Mouse (Mus musculus): ENCODE measurements around the gene Ak1. TPM values are rescaled to one million over a fixed set of nuclear protein-coding genes. Genes with fewer than 3 reads are reported as not detected.

Ak1 gene
- polyA plus RNA-seq, 1 experiment from 2014 or later: 68.9 TPM

DNA sequence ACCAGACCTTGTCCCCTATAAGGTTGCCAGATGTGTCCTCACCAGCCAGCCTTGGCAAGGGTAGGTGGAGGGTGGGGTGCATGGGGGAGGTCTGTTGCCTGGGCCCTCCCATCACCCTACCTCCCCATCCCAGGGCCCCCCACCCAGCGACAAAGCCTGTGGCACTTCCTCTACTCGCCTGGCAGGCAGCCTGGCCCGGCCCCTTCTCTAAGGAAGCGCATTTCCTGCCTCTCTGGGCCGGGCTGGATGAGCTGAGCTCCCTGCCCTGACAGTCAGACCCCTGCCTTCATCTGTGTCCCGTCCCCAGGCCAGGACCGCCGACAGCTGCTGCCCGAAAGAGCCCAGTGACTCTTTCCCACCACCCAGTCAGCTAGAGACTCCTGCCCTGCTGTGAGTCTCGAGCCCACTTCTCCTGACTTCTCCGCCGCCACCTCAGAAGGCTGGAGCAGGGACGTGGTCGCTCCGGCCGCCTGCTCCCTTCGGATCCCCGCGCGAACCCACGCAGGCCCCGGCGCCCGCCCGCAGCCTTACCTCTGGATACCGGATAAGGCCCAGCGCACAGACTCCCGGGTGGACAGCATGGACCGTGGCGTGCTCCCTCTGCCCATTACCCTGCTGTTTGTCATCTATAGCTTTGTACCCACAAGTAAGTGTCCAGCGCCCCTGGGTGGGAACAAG, 25.0 kb downstream of the Ak1 start, which contains the start of gene Eng:
TSS of gene Eng (plus strand) at position 217 of the 678 bp plus-strand sequence.
- no peaks in the 10 kb centered on the region for H3K36me3 ChIP-seq
- peaks cover 13% of the 10 kb centered on the region for H3K4me1 ChIP-seq (replicated peaks)
- H3K9me3 ChIP-seq: no peaks in the 10 kb centered on the region
- peak within 1 kb of the TSS; percentile 35 for H3K9ac ChIP-seq
- peak within 1 kb of the TSS; percentile 18 for H3K4me3 ChIP-seq
- H3K27ac ChIP-seq: peak within 1 kb of the TSS; percentile 23; the same call in 1 of the 2 replicates
- H3K27me3 ChIP-seq: no peaks in the 10 kb centered on the region
- no peak for ATAC-seq (ENCODE audit: low FRiP score)
- H3K4me2 ChIP-seq: peak within 1 kb of the TSS; percentile 19; the same call in 1 of the 2 replicates
- WGBS: 55% methylated on average over 29 of the region's 31 CpGs

- H3K4me2 ChIP-seq: peak overlapping the region; percentile 19; the same call in 1 of the 2 replicates
Measured at GRCm38 (mm10) chr2:32647366-32647765, 25.8 kb downstream of the Ak1 start.

GRCm38 (mm10) chr2:32653764-32654163, 32.2 kb downstream of the Ak1 start:
- Histone ChIP-seq H3K36me3 (no peaks in the 10 kb centered on the region), H3K27me3 (no peaks in the 10 kb centered on the region), H3K4me2 (no peak overlapping the region), H3K27ac (peak overlapping the region; percentile 35; the same call in 1 of the 2 replicates), H3K4me1 (replicated peaks) (0 out of 2 replicates have a peak, but pooled peaks cover 9% of the 10 kb centered on the region), H3K4me3 (no peak overlapping the region), H3K9ac (no peak overlapping the region), H3K9me3 (no peaks in the 10 kb centered on the region)
- WGBS: 45% methylated on average over 7 of the region's 7 CpGs
- ATAC-seq (ENCODE audit: low FRiP score): no peak

More at GRCm38 (mm10) chr2:32647366-32647765, 25.8 kb downstream of the Ak1 start:
- H3K9ac ChIP-seq: peak overlapping the region; percentile 35; the same call in 1 of the 2 replicates
- no peak overlapping the region for H3K27ac ChIP-seq
- no peaks in the 10 kb centered on the region for H3K9me3 ChIP-seq
- no peaks in the 10 kb centered on the region for H3K27me3 ChIP-seq
- no peak for ATAC-seq (ENCODE audit: low FRiP score)
- H3K36me3 ChIP-seq: no peaks in the 10 kb centered on the region
- H3K4me3 ChIP-seq: peak overlapping the region; percentile 18
- H3K4me1 ChIP-seq (replicated peaks): peaks cover 13% of the 10 kb centered on the region
- WGBS: 88% methylated on average over 7 of the region's 7 CpGs

- Histone ChIP-seq H3K4me3 (no peak overlapping the region), H3K4me2 (no peak overlapping the region), H3K9ac (no peak overlapping the region), H3K27me3 (no peaks in the 10 kb centered on the region), H3K9me3 (no peaks in the 10 kb centered on the region), H3K4me1 (replicated peaks) (0 out of 2 replicates have a peak, but pooled peaks cover 9% of the 10 kb centered on the region), H3K36me3 (no peaks in the 10 kb centered on the region), H3K27ac (peak overlapping the region; percentile 27)
- 68% methylated on average over 14 of the region's 14 CpGs for WGBS
- no peak for ATAC-seq (ENCODE audit: low FRiP score)
Measured at GRCm38 (mm10) chr2:32654743-32655393, 33.3 kb downstream of the Ak1 start.

DNA sequence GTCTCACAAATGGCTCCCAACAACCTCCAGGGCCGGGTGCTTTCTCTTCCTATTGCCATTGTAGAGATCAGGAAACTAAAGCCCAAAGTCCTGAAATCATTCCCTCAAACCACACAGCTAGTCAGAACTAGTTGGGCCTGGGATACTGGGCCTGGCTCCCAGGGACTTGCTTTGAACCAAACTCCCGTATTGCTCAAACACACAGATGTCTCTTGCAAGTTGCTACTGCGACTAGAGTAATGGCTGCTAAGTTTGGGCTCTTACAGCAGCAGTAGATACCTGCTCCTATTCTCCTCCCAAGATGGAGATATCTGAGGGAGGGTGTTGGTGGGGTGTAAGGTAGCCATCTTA, 33.8 kb downstream of the Ak1 start:
- 88% methylated on average over 3 of the region's 3 CpGs for whole genome bisulfite sequencing
- no peak for ATAC-seq (ENCODE audit: low FRiP score)
- Histone ChIP-seq H3K36me3 (no peaks in the 10 kb centered on the region), H3K4me3 (no peak overlapping the region), H3K4me2 (no peak overlapping the region), H3K4me1 (replicated peaks) (0 out of 2 replicates have a peak, but pooled peaks cover 9% of the 10 kb centered on the region), H3K9ac (no peak overlapping the region), H3K27me3 (no peaks in the 10 kb centered on the region), H3K27ac (0 out of 2 replicates have a peak overlapping the region, but pooled peaks have one; percentile 40), H3K9me3 (no peaks in the 10 kb centered on the region)

GRCm38 (mm10) chr2:32655826-32656225, 34.3 kb downstream of the Ak1 start:
- no peaks in the 10 kb centered on the region for H3K36me3 ChIP-seq
- H3K9ac ChIP-seq: no peak overlapping the region
- no peaks in the 10 kb centered on the region for H3K9me3 ChIP-seq
- WGBS: 73% methylated on average over 12 of the region's 12 CpGs
- 0 out of 2 replicates have a peak, but pooled peaks cover 9% of the 10 kb centered on the region for H3K4me1 ChIP-seq (replicated peaks)
- no peaks in the 10 kb centered on the region for H3K27me3 ChIP-seq
- no peak for ATAC-seq (ENCODE audit: low FRiP score)
- H3K4me3 ChIP-seq: no peak overlapping the region
- H3K27ac ChIP-seq: 0 out of 2 replicates have a peak overlapping the region, but pooled peaks have one; percentile 40
- H3K4me2 ChIP-seq: no peak overlapping the region

- ATAC-seq (ENCODE audit: low FRiP score): no peak
- H3K36me3 ChIP-seq: no peaks in the 10 kb centered on the region
- no peak overlapping the region for H3K9ac ChIP-seq
- no peaks in the 10 kb centered on the region for H3K27me3 ChIP-seq
- no peak overlapping the region for H3K4me3 ChIP-seq
- WGBS: 88% methylated on average over 2 of the region's 2 CpGs
- no peaks in the 10 kb centered on the region for H3K9me3 ChIP-seq
- H3K4me1 ChIP-seq (replicated peaks): 0 out of 2 replicates have a peak, but pooled peaks cover 13% of the 10 kb centered on the region
- no peak overlapping the region for H3K27ac ChIP-seq
- H3K4me2 ChIP-seq: no peak overlapping the region
Measured at GRCm38 (mm10) chr2:32658873-32659272, 37.3 kb downstream of the Ak1 start.

GRCm38 (mm10) chr2:32661509-32662107, 40.0 kb downstream of the Ak1 start:
- no peak overlapping the region for H3K9ac ChIP-seq
- H3K4me2 ChIP-seq: no peak overlapping the region
- no peak for ATAC-seq (ENCODE audit: low FRiP score)
- peak overlapping the region; percentile 8; the same call in 1 of the 2 replicates for H3K27ac ChIP-seq
- no peaks in the 10 kb centered on the region for H3K36me3 ChIP-seq
- no peaks in the 10 kb centered on the region for H3K9me3 ChIP-seq
- 0 out of 2 replicates have a peak, but pooled peaks cover 4% of the 10 kb centered on the region for H3K4me1 ChIP-seq (replicated peaks)
- no peaks in the 10 kb centered on the region for H3K27me3 ChIP-seq
- WGBS: 68% methylated on average over 7 of the region's 7 CpGs
- H3K4me3 ChIP-seq: no peak overlapping the region

GRCm38 (mm10) chr2:32662291-32662690, 40.7 kb downstream of the Ak1 start:
- Histone ChIP-seq H3K27ac (no peak overlapping the region), H3K36me3 (no peaks in the 10 kb centered on the region), H3K4me2 (no peak overlapping the region), H3K9ac (no peak overlapping the region), H3K27me3 (no peaks in the 10 kb centered on the region), H3K9me3 (no peaks in the 10 kb centered on the region), H3K4me1 (replicated peaks) (0 out of 2 replicates have a peak, but pooled peaks cover 4% of the 10 kb centered on the region), H3K4me3 (no peak overlapping the region)
- no peak for ATAC-seq (ENCODE audit: low FRiP score)
- 61% methylated on average over 5 of the region's 5 CpGs for WGBS

DNA sequence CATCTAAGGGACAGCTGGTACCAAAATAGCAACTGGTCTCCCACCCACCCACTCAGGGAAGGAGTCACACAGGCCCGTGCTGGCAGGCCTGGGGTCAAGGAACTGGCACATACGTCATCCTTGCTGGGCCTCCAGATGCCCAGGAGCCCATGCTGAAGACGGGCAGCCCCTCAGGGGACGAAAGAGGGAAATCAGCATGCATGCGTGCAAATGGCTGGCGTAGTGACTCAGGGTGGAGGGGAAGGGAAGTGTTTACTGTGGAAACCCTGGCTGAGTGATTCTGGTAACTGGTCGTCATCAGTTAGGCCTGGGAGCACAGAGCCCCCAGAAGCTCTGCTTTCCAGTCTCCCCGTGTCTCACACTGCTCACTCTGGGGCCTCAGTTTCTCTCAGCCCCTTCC, 43.8 kb downstream of the Ak1 start:
- 55% methylated on average over 8 of the region's 8 CpGs for WGBS
- no peak overlapping the region for H3K9ac ChIP-seq
- H3K27ac ChIP-seq: peak overlapping the region; percentile 19; the same call in 1 of the 2 replicates
- no peaks in the 10 kb centered on the region for H3K9me3 ChIP-seq
- H3K36me3 ChIP-seq: no peaks in the 10 kb centered on the region
- ATAC-seq (ENCODE audit: low FRiP score): no peak
- no peak overlapping the region for H3K4me3 ChIP-seq
- no peak overlapping the region for H3K4me2 ChIP-seq
- H3K27me3 ChIP-seq: no peaks in the 10 kb centered on the region
- 0 out of 2 replicates have a peak, but pooled peaks cover 4% of the 10 kb centered on the region for H3K4me1 ChIP-seq (replicated peaks)

- Histone ChIP-seq H3K4me3 (no peak overlapping the region), H3K27ac (no peak overlapping the region), H3K4me1 (replicated peaks) (0 out of 2 replicates have a peak, but pooled peaks cover 4% of the 10 kb centered on the region), H3K27me3 (no peaks in the 10 kb centered on the region), H3K9me3 (no peaks in the 10 kb centered on the region), H3K36me3 (no peaks in the 10 kb centered on the region), H3K9ac (no peak overlapping the region), H3K4me2 (no peak overlapping the region)
- WGBS: 84% methylated on average over 6 of the region's 6 CpGs
- no peak for ATAC-seq (ENCODE audit: low FRiP score)
Measured at GRCm38 (mm10) chr2:32665853-32666252, 44.3 kb downstream of the Ak1 start.

DNA sequence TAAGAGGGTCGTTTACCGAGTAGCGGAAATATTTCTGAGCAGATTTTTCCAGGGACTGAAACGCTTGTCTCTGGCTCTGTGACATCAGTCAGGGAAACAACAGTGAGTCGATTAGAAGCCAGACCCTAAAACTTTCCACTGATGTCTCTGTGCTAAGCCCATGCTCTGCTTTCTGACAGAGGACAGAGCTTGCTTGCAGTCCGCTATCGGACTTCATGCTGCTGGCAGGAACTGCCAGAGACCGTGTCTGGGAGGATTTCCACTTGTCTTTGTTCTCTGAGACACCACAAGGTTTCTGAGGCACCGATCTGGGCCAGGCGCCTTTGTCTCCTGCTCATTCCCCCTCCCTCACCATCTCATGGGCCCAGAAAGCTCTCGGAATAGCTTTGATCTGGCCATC, 46.2 kb downstream of the Ak1 start:
- H3K4me3 ChIP-seq: no peak overlapping the region
- no peaks in the 10 kb centered on the region for H3K4me1 ChIP-seq (replicated peaks)
- H3K9me3 ChIP-seq: no peaks in the 10 kb centered on the region
- ATAC-seq (ENCODE audit: low FRiP score): no peak
- H3K36me3 ChIP-seq: no peaks in the 10 kb centered on the region
- no peak overlapping the region for H3K4me2 ChIP-seq
- WGBS: 31% methylated on average over 11 of the region's 11 CpGs
- no peaks in the 10 kb centered on the region for H3K27me3 ChIP-seq
- no peak overlapping the region; the same call in 1 of the 2 replicates for H3K9ac ChIP-seq
- 0 out of 2 replicates have a peak overlapping the region, but pooled peaks have one; percentile 3 for H3K27ac ChIP-seq
